Mouse (Mus musculus) lung, postnatal 0 days (tissue): ENCODE data around the gene Tbc1d22a.

Source experiments
- CTCF ChIP-seq: IDR thresholded peaks from 2 replicates; pipeline ENCODE4 v1.5.1; 2016; ENCODE audit warnings: antibody characterized with exemption, mild to moderate bottlenecking
- EP300 ChIP-seq: IDR thresholded peaks from 2 replicates; pipeline ENCODE4 v1.6.1; 2016; ENCODE audit warnings: antibody characterized with exemption, mild to moderate bottlenecking, control low read depth

DNA sequence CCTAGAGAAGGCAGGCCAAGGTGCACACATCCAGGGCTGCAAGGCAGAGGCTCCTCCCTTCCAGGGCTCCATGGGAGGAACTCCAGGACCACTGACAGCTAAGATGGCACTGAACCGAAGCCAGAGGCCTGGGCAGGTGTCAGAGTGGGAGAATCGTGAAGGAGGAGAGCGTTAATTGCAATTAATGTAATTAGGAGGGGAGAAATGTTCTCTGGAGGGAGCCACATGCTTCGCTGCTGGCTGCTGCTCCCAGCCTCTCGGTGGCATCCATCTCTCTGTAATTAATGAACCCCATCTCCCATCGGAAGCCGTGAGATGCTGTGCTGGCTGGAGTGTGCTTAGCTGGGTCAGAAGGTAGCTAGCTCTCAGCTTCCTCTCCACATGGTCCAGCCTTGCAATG, 116.2 kb downstream of the Tbc1d22a start:
- TF ChIP-seq EP300 (no peak), CTCF (no peak)
